Mouse (Mus musculus): ENCODE results near the gene Ldlrad3.

Ldlrad3 gene

DNA sequence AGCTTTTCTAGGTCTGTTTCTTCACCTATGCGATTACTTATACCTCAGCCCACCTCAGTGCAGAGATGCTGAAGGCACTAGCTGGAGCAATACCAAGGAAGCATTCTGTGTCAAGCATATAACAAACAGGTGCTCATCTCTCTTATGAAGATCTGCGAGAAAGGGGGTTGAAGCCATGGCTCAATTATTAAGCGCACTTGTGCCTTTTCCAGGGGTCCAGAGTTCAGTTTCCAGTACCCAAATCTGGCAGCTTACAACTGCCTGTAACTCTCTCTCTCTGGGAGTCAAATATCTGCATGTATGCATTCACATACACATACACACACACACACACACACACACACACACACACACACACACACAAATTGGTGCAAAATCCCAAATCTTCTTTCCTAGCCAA lies 72.4 kb downstream of the Ldlrad3 start:
- DNase-seq = no peak

DNA sequence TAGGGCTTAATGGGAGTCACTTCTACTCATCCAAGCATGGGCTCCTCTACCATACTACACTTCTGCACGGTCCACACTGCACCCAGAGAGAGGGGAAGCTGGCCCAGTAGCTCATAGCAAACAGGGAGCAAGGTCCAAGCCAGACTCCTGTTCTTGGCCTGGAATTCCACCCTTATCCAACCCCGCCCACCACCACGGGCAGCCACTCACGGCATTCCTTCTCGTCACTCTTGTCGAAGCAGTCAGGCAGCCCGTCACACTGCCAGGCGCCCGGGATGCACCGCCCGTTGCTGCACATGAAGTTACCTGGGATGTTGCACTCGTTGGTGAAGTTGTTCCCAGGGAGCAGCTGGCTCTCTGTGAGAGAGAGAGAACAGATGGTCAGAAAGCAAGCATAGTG lies 72.9 kb downstream of the Ldlrad3 start:
- peak in 1 of 2 experiments; percentile 36 for DNase-seq

DNA sequence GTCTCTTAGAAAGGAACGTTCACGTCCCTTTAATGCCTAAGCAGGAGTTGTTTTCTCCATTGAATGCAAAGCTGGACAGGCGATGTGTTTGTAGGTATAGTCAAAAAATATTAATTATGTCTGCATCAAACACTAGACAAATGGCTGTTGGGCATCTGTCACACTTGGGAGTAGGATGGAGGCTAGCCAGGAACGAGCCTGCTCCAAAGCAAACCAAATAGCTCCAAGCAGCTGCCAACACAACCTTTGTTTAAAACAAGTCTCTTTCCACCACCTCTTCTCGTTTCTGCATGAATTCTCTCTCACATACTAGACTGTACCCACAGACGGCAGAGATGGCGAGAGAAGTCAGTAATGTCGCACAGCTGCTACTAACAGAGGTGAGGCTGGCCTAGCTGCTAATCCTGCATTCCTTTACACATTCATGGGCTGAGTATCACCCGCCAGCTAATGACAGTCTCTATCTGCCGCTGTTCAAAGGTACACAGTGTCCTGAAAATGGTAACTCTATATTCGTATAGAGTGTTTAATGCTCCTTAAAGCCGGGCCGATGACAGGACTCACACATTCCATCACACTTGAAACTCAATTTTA lies 74.2 kb downstream of the Ldlrad3 start:
- DNase-seq = no peak

DNA sequence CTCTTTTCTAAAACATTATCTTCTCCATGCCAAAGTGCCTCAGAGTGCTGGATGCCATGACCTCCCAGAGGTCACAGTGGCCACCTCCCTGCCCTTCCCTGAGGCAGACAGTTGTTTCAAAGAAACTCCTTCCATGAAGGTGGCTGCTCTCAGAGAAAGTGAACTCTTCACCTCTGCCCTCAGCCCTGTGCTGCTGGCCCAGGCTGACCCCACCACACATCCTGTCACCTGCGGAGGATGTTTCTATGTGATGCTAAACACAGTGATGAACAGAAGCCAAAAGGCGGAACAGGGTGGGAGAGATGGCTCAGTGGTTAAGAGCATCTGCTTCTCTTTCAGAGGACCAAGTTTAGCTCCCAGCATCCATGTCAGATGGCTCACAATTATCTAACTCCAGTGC lies 75.9 kb downstream of the Ldlrad3 start:
- DNase-seq = no peak

DNA sequence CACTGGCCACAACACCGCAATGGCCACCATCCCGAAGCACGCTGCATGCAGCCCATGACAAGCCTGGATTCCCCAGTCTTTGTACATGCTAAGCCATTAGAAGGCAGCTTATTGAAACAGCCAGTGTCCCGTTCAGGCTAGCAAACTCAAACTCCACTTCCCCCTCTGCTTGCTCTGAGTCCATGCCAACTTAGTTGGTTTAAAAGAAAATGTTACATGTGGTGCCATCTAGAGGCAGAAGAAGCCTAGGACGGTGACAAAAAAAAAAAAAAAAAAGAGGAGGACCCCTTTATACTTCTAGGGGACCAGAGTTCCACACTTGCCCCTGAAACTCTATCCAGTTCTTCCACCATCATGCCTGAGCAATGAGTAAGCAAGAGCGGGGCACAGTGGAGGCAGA lies 78.9 kb downstream of the Ldlrad3 start:
- DNase-seq = no peak

DNA sequence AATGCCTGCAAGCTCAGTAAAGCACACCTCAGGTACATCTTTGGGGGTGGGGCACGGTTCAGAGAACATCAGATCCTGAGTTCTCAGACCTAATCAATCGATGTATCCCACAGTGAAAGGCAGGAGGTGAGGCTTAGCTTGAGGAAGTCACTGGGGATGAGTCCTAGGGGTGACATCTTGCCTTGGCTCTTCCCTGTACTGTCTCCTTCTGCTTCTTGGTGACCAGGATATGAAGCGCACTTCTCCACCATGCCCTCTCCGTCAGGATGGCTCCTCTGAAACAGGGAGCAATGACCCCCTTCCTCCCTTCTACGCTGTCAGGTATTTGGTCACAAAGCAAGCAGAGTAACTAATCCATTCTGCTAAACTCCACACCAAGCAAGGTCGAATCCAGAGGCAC lies 79.5 kb downstream of the Ldlrad3 start:
- DNase-seq = no peak

DNA sequence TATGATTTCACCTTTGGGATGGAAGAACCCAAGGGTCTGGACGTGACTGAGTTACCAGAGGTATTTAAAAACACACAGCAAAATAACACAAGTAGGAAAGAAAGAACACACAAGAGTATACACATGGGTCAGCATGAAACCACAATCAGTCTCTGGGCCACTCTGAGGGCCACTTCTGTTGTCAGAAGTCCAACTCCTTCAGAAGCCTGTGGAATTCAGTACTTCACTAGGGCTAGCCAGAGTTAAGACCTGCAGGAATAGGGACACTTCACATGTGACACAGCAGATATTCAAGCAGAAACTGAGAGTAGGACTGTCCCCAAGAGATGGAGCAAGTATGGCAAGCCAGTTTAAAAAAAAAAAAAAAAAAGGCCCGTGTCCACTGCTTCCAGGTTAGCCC lies 80.7 kb downstream of the Ldlrad3 start:
- no peak for DNase-seq

DNA sequence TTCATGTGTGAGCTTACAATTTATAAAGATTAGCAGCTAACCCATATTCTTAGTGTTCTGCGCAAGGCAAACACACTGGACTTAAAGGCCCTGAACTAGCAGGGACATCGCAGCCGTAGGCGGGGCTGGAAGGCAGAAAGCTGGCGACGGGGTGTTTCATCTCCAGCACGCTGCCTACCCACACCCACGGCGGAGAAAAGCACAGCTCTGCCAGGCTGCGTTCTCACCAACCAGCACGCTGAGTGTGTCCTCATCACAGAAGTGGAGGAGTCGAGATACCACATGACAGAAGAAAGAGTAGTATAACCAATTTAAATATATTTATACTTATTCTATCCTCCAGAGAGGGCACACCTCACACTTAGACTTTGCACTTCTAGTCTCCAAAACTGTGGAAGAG lies 82.2 kb downstream of the Ldlrad3 start:
- no peak for DNase-seq

DNA sequence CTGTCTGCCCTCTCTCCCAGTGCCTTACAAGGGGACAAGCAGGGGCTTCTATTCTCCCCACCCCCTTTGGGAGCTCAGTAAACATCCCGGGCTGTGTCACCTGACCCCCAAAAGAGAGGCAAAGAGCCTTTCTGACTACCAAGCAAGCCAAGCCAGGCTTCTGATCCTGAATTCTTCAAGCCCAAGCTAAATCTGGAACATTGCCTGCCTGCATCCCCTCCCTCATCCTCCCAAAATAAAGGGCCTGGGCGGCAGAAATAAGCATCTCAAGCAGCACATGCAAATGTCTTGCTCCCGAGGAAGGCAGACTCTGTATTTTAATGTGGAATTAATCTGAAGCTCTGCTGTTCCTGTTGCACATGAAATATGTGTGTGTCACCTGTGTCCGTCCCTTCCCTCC lies 85.7 kb downstream of the Ldlrad3 start:
- no peak for DNase-seq

DNA sequence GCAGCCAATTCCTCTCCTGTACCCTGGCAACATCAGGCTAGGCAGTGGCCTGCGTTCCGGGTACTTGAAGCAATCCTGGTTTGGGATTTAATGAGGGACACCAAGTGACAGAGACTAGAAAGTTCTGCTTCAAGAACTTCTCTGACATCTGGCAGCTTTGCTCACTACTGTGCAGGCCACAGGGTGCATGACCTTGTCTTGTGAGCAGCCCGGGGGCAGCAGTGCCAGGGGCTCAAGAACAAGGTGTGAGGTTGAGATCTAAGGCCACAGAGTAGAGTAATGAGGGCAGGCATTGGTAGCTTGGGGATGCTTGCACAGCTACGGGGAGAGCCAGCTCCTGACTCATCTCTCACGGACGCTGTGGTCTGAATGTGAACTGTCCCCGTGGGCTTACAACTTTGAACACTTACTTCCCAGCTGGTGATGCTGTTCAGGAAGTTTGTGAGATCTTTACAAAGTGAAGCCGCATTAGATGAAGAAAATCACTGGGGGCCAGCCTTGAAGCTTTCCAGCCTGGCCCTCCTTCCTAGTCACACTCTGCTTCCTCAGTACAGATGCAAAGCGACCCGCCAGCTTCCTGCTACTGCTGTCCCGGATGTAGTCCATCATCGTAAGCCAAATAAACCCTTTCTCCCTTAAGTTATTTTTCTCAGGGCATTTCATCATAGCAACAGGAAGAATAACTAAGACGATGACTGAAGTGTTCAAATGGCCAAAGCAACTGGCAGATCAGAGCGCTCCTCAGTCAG lies 86.3 kb downstream of the Ldlrad3 start:
- DNase-seq = no peak

DNA sequence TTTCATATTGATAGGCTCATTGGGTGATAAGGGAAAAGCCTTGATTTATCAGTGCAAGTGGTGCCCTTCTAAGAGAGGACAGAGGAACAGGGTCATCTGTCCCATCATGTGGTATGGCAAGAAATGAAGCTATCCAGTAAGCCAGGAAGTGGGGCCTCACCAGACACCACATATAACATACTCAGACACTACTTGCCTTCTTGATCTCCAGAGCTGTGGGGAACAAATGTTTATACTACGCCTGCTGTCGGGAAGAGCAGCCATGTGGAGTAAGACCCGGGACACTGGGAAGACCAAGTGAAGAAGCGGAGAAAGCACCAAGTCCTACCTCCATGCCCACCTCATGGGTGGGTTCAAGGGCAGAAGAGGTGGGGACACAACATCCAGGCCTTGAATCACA lies 86.9 kb downstream of the Ldlrad3 start:
- no peak for DNase-seq

DNA sequence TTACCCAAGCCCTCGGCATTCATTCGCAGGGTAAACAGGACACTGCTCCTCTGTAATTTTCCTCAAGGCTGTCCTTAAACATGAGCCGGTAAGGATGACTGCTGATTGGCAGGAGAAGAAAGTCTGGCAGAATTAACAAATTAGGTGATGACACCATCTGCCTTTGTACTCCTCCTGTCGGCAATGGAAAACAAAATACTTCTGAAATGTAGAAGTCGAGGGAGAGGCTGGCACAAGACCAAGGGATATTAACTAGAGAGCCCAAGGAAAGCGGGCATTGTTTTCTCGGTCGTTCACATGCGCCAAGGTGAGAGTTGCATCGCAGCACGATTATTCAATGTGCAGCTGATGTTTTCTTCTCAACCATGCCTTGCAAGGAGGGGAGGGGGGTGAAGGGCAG lies 91.4 kb downstream of the Ldlrad3 start:
- DNase-seq = peak; percentile 46 to 50

DNA sequence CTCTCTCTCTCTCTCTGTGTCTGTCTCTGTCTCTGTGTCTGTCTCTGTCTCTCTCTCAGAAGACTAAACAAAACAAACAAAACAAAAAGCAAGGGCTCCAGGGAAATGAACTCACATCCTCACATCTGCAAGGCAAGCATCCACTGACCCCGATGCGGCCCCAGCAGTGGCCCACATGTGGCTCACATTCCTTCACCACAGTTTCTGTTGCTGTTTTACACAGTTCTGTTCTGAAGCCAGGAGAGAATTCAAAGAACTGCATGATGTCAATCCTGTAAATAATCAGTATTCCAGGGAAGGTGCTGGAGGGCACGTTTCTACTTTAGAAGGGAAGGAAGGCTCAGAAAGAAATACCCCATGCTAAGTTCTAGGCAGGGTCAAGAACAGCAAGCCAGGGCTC lies 91.9 kb downstream of the Ldlrad3 start:
- no peak for DNase-seq

DNA sequence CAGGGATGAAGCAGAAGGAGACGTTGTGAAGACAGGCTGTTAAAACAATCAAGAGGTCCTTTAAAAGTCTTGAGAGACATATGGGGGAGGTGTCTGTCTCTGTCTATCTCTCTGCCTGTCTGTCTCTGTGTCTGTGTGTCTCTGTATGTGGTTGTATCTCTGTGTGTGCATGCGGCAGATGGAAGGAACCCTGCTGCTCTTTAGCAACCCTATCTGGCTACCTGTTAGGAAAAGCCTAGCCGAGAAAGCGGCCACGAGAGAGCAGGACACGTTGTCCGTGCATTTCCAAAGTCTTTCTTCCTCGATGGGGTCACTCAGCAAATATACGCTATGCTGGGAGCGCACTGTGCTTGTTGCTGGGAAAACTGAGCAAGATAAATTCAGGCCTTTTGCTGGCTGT lies 93.6 kb downstream of the Ldlrad3 start:
- DNase-seq = no peak

DNA sequence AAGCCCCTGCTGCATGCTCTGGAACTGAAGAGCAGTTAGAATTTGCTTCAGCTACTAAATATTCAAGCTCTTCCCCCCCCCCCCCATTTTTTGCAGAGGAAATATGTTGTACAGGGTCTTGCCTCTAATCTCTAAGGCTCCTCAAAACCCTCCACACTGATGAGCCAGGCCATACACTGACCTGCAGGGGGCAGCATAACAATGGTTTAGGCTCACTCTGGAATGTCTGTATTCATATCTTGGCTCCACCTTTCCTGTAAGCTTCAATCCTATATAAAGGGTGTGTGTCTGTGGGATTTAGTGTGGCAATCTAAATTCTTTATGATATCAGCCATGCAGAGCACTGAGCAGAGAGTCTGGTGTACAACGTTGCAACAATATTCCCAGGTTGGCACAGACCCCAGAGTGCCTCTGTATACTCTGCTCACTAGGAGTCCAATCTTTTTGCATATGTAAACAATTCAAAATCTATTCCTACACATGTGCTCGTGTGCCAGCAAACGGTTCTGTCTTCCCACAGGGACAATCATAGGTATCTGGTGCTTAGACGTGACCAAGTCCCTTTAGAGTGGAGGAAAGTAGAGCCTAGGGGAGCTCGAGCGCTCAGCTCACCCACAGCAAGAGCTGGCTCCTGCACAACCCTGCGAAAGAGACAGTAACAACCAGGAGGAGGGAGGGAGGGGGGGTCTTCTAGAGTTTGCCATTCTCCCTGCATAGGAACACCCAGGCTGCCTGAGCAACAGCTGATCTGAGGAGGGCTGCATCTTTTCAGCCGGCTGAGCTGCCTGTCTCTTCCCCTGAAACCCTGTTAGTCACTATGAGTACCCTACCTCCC lies 94.5 kb downstream of the Ldlrad3 start:
- peak; percentile 91 to 93 for DNase-seq

DNA sequence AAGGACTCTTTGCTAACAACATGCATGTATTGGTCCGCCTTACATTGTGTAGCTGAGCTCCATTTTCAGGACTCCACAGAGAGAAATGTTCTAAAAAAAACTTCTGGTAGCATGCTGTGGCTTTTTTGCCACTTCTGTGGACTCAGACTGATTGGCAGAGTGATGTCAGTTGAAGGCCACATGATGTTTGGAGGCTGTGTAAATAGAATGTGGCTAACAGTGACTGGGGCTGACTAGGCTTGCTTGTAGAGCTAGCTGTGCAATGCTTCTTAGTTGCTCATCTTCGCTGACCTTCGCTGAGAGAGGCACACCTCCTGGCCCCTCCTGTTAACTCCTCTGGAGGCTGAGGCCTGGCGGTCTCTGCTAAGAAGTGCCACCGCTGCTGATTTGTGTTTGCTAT lies 98.4 kb downstream of the Ldlrad3 start:
- no peak for DNase-seq

DNA sequence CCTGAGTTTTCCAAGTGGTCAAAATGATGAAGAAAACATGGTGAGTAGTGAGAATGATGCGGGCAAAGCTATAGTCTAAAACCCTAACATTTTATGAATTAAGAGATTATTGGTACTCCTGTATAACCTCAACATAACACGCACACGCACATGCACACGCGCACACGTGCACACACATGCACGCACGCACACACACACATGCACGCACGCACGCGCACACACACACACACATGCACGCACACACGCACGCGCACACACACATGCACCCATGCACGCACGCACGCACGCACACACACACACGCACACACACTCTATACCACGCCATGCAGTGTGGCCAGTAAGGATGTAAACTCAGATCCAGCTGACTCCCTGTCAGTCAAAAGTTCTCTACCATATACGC lies 99.6 kb downstream of the Ldlrad3 start:
- DNase-seq = no peak

DNA sequence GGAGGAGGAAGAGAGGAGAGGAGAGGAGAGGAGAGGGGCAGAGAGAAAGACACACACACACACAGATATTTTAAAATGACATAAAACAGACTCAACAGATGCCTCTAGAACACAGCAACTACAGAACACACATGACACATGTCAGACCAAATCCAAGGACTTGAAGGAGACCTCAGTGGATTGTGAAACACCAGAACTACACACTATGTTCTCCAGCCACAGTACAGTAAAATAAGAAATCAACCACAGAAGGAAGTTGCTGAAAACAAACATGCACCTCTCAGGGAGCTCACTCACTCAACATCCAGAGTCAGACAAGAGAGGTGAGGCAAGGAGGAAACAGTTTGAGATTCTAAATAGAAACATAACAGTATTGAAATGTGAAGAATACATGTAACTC lies 103.4 kb downstream of the Ldlrad3 start:
- no peak for DNase-seq

DNA sequence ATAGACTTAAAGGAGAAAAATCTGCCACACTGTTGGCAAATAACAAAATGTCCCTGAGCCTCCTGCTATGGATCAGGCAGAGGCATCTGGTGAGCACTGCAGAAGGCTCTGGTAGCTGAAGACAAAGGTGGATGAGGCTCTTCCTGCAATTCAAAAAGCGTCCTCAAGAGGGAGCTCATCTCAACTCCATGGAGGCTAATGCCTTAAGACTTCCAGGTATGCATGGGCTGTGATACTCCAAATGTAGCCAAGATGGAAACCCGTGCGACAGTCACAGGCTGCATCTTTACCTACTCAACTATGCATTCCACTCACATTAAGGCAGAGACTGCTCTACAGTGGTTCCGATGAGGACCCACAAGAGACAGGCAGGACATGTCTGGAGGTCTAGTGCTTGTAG lies 108.6 kb downstream of the Ldlrad3 start:
- DNase-seq = peak; percentile 90 to 91

DNA sequence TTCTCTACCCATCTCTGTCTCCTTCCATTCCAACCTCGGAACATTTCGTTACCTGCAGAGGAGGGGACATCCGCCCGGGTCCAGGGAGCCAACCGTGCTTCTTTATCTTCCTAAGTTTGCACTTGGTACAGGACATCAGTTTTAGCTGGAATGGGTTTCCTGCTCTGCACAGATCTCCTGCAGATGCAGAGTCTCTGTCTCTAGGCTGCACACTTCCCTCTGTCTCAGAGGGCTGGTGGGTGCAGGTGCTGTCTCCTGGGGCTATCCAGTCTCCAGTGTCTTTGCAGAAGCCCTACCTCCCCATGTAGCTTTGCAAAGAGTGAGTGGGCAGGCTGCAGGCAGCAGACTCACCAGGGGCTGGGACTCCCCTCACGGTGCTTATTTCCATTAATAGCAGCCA lies 109.9 kb downstream of the Ldlrad3 start:
- no peak for DNase-seq

DNA sequence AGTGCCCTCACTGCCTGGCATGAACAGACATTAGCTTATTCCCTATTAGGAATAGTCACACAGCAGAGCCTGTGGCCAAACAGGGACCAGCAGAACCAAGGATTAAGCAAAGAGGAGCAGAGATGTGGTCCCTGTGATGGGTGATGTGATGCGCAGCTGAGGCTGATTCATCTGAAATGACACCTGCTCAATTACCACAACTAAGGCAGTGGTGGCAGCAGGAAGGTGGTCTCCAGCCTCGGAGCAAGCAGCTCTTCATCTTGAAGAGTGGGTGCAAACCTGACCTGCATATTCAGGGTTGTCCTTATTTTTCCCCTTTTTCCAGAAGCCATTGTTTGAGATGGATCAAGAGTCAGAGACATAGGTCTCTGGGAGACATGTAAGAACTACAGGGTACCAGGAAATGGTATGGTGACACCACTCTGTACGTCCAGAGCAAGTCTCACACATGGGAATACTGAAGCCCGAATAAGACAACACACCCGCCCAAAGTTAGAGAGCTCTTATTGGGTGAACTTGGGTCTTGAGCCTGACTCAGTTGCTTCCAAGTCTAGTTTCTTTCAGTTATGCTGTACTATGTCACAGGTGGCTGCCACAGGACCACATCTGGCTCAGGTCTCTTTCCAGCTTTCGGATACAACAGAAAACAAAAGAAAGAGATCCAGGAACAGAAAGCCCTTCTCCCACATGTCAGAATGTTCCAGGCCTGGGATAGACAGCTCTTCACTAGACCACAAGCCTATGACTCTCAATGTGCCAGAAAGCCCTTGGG lies 112.7 kb downstream of the Ldlrad3 start:
- DNase-seq = no peak

DNA sequence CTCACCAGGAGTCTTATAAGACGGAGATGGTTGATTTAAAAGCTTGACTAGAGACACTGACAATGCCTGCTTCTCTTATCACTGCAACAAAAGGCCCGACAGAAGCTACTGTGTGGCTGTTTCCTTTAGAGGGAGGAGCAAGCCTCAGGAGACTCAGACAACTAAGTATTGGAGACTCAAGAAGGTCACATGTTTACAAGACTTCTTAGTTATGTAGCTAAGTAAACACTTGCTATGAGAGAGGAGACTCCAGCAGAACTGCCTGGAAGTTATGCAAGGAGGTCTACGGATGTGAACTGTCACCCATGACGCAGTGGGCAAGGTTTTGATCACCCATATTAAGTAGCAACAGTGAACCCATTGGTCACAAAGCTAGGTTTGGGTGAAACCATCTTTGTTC lies 113.3 kb downstream of the Ldlrad3 start:
- no peak for DNase-seq

DNA sequence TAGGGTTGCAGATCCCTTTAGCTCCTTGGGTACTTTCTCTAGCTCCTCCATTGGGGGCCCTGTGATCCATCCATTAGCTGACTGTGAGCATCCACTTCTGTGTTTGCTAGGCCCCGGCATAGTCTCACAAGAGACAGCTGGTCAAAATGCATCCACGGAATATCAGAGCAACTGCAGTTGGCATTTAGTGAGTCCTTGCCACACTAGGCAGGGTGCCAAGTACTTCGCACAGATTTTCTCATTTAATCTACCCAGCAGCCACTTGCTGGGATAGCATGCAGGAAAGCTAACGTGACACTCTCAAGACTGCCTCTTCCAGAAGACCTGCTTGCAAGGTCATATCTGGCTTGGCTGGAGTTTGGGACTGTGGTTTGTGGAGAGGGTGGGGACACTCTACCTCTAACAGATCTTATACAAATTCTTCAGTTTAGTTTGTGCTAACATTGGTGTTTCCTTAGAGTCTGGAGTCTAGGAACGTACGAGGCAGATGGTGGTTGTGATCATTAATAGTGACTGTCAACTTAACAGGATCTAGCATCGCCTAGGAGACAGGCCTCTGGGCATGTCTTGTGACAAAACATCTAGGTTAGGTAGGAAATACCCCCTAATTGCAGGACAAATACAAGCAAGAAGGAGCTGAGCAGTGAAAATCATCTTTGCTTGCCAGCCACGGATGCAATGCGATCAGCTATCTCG lies 115.0 kb downstream of the Ldlrad3 start:
- peak; percentile 79 to 80 for DNase-seq

Data from cerebellum, postnatal 14 days (tissue).